Mouse (Mus musculus) megakaryocyte, adult 5-6 weeks (primary cell): ENCODE data around the gene Zp3r. TPM values are rescaled to one million over a fixed set of nuclear protein-coding genes. Genes with fewer than 3 reads are reported as not detected.
"Not testable (repeated sequence)": the region's sequence is repeated elsewhere in the genome, so short reads cannot be mapped to it uniquely, and the experiment has no call there.

Experiments used
- ATAC-seq: 2 replicates; pipeline ENCODE4 v1.8.0; 2016; ENCODE audit warnings: mild to moderate bottlenecking, inconsistent platforms; ENCODE audit not compliant: poor library complexity, severe bottlenecking
- total RNA-seq, 2 experiments: library from RNA; stranded (forward) in 1 of 2; stranded (reverse) in 1 of 2; fragments of 153-499, 151-499 nt in 1 of 2; fragments of 221-1000, 200-1000 nt in 1 of 2; gene quantifications; 2 replicates each; pipeline versions ENCODE4 v1.2.3 to v1.2.4; 2015 to 2017

Zp3r gene
- not detected in 2 replicates for total RNA-seq (2015)
- not detected in 2 replicates for total RNA-seq (2017)

DNA sequence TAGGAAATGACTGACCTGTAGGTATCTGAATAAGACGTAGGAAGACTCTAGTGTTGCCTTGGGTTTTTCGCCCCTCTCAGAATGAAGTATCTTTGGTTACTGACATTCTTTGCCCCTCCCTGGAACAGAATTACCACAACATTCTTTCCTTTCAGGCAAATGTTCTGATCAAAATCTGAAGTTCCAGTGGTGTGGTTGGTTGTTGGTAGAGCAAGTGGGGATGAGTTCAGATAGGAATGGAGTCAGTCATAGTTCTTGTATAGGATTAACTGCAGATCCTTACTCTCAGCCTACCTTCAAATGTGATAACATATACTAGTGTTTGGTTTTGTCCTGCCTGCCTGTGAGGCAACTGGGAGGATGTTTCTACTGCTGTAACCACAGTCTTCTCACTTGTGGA is at the start of gene Zp3r:
Gene Zp3r (minus strand): TSS at position 101 of the 400 bp plus-strand sequence.
- no peak for ATAC-seq

DNA sequence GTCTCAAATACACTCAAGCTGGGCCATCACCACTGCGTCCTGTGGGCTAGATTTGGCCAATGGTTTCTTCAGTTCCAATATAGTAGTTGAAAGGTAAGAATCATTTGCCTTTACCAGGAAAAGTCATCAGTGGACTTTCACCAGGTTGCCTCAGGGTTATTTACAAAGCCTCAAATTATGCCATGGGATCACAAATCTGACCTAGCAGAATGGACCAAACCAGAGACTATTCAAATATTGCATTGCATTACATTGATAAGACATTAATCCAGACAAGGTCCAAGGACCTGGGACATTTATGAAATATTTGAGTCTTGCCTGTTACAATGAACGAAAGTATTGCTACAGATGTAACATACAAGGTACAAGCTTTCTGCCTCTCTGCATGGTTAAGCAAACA is 49.1 kb upstream of the Zp3r start:
- no peak for ATAC-seq

- not testable (repeated sequence) for ATAC-seq
These were observed 34.2 kb upstream of the Zp3r start for GRCm38 (mm10) chr1:130663576-130663975.

GRCm38 (mm10) chr1:130661454-130661853 is 32.0 kb upstream of the Zp3r start, which contains the start of gene C4bp:
Gene C4bp (minus strand): TSS chr1:130661632.
- no peak for ATAC-seq

DNA sequence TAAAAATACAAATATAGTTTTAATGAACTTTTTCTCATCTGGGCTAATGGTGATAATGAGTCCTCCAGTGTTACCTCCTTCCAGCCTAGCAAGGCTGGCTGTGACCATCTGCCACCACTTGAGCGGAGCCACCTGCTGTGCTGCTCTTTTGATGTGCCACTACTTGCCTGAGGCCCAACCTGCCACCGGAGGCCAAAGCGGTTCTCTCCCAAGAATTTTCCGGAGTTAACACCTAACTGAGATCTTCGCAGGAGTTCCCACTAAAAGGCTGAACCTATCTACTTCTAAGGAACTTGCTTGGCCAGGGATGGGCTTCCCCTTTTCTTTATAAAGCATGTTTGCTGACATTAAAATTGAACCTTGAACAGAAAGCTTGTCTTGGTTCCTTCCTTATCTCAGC is 30.2 kb upstream of the Zp3r start:
- ATAC-seq, result not testable (repeated sequence)

GRCm38 (mm10) chr1:130644103-130644502 is 14.7 kb upstream of the Zp3r start:
- ATAC-seq, result no peak

DNA sequence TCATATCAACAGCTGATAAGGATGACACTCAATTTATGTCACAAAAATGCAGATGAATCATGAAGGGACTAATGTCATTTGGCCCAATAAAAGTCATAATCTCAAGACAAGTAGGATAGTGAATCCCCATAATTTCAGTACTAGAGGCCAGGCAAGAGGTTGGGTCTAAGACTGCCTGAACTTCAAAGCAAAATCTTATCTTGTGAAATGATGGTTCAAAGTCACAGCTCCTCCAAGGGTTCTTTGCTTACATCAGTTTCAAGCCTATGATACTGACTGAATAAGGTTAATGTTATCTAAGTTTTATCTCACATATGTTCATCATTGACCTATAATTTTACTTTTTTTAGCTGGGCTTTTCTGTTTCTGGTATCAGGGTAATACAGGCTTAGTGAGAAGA is 11.5 kb upstream of the Zp3r start:
- no peak for ATAC-seq

GRCm38 (mm10) chr1:130633761-130634410 is 4.5 kb upstream of the Zp3r start:
- ATAC-seq, result peak; percentile 99

DNA sequence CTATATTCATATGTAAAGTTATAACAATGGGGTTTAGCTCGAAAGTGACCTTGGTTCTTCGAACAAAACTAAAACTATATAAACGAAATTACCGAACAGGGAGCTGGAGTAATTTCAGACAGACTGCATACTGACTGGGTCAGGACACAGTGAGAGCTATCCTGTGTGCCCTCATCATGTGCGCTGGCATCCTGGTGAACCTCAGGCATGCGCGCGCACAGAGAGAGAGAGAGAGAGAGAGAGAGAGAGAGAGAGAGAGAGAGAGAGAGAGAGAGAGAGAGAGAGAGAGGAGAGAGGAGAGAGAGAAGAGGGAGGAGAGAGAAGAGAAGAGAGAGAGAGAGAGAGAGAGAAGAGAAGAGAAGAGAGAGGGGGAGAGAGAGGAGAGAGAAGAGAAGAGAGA is 3.9 kb upstream of the Zp3r start:
- no peak for ATAC-seq

DNA sequence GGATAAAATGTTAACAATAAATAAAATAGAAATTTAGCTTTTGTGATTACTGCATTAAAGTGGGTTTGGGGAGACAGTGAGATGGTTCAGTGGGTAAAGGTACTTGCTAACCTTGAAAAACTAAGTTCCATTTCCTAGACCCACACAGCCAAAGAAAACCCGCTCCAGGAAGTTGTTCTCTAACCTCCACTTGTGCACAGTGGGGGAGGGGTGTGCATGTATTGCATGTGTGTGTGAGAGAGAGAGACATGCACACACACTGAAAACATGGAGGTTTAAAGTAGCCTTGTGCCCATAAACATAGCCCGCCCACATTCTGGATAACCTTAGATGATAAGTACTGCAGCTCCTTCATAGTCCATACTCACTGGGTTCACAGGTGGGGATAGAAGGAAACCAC is 33.1 kb downstream of the Zp3r start:
- ATAC-seq, result no peak

DNA sequence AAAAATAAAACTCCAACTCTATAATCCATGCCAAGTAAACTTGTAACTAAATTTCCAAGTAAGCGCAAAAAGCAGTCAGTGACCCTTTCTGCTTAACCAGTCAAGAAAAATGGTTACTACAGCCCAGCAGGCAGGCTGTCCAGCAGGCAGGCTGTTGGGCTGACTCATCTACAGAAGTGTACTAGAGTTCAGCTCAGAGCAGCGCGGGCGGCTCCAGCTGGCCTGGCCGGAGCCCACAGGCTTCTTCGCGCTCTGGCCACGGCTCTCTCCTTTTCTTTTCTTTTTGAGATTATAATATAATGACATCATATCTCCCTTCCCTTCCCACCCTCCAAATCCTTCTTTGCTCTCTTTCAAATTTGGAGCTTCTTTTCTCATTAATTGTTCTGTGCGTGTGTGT is 40.8 kb downstream of the Zp3r start:
- no peak for ATAC-seq

GRCm38 (mm10) chr1:130576389-130576788 is 53.0 kb downstream of the Zp3r start:
- no peak for ATAC-seq

DNA sequence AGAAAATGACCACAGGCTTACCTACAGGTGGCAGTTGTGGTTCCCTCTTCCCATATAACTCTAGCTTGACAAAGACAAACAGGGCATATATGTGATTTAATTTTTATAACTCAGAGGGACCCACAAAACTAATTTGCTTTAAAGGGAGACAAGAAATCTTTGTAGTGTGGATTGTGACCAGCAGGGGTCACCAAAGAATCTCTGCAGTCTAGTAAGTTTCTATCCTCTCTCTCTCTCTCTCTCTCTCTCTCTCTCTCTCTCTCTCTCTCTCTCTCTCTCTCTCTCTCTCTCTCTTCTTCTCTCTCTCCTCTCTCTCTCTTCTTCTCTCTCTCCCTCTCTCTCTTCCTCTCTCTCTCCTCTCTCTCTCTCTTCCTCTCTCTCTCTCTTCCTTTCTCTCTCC is 53.5 kb downstream of the Zp3r start:
- no peak for ATAC-seq

GRCm38 (mm10) chr1:130551407-130552249 is 77.8 kb downstream of the Zp3r start:
- ATAC-seq, result peak; percentile 28; the same call in 1 of the 2 replicates

GRCm38 (mm10) chr1:130550242-130551167 is 78.9 kb downstream of the Zp3r start:
- 0 out of 2 replicates have a peak, but pooled peaks have one; percentile 25 for ATAC-seq

GRCm38 (mm10) chr1:130549698-130550097 is 79.7 kb downstream of the Zp3r start:
- peak; percentile 50 for ATAC-seq

- ATAC-seq, result peak; percentile 33; the same call in 1 of the 2 replicates
These were observed 80.3 kb downstream of the Zp3r start for GRCm38 (mm10) chr1:130549160-130549559.

DNA sequence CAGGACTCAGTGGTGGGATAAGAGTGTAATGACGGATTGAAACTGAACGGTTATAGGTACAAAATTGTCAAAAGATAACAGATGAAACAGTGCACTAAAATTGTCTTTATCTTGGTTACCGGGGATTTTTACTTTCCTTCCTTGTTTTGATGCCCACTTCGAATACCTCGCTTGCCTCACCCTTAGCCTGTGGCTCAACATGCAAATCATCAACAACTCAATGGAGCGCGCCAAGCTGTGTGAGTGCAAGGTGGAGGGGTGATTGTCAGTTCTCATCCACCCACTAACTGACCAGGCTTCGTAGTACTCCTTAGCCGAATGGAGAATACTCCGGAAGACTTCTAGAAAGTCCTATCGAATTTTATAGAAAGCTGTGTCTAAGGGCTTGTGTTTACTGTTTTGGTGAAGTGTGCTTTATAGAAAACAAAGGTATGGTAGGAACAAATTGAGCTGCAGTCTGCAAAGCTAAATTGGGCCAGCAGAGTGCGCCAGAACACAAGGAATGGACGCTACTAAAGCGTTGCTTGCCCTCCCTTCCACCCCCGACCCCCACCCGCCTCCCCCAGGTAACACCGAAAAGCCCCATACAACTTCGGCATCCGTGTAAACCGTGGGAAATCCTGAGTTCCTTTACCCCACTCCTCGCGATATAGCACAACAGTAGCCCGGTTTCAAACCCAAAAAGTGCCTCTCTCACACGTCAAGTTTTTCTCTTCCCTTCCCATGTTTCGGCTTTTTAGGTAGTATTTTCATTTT is 81.6 kb downstream of the Zp3r start:
- ATAC-seq, result peak; percentile 66
